Mouse (Mus musculus): ENCODE results near the gene Hes1. TPM values are rescaled to one million over a fixed set of nuclear protein-coding genes. Genes with fewer than 3 reads are reported as not detected.
A peak's percentile ranks its signal among the peaks of the same experiment; 100 is the strongest.

Gene Hes1
- total and polyA plus RNA-seq, 3 experiments, result 16.2 to 44.6 (median 21.4) TPM

- H3K27ac ChIP-seq, result no peak overlapping the region
- no peak overlapping the region for H3K4me3 ChIP-seq
- H3K4me1 ChIP-seq (ENCODE audit: control insufficient read depth, insufficient read depth, low read length), result peaks cover 5% of the 10 kb centered on the region
- intact Hi-C loops (cut with DNase I), result no loop called here
- H3K9ac ChIP-seq (ENCODE audit: low read depth, low read length), result no peak overlapping the region
- H3K79me2 ChIP-seq (replicated peaks; ENCODE audit: control insufficient read depth, insufficient read depth, low read length), result no peaks in the 10 kb centered on the region
- TF ChIP-seq CTCF (IDR thresholded peaks at IDR 0.05), result no peak
- no peak for TF ChIP-seq EP300 (IDR thresholded peaks at IDR 0.05; ENCODE audit: insufficient read depth, low read depth, low read length)
- no peaks in the 10 kb centered on the region for H3K27me3 ChIP-seq (ENCODE audit: control insufficient read depth, insufficient read depth, low read length)
- no peaks in the 10 kb centered on the region for H3K36me3 ChIP-seq (ENCODE audit: control insufficient read depth, insufficient read depth, low read length)
- WGBS, result 34% methylated on average over 6 of the region's 6 CpGs
- DNase-seq, result peak in 1 of 2 experiments; percentile 30
Measured at GRCm38 (mm10) chr16:30034521-30034920, 29.7 kb upstream of the Hes1 start.

- Histone ChIP-seq H3K4me3 (no peak overlapping the region), H3K27ac (no peak overlapping the region), H3K9ac (ENCODE audit: low read depth, low read length) (no peak overlapping the region), H3K4me1 (ENCODE audit: control insufficient read depth, insufficient read depth, low read length) (peaks cover 5% of the 10 kb centered on the region), H3K79me2 (replicated peaks; ENCODE audit: control insufficient read depth, insufficient read depth, low read length) (no peaks in the 10 kb centered on the region), H3K36me3 (ENCODE audit: control insufficient read depth, insufficient read depth, low read length) (no peaks in the 10 kb centered on the region), H3K27me3 (ENCODE audit: control insufficient read depth, insufficient read depth, low read length) (no peaks in the 10 kb centered on the region)
- DNase-seq, result no peak
- WGBS, result 42% methylated on average over 5 of the region's 5 CpGs
- TF ChIP-seq POLR2A (IDR thresholded peaks at IDR 0.05; ENCODE audit: insufficient read depth, low read depth, low read length) (no peak), EP300 (IDR thresholded peaks at IDR 0.05; ENCODE audit: insufficient read depth, low read depth, low read length) (no peak), CTCF (IDR thresholded peaks at IDR 0.05) (no peak)
- intact Hi-C loops (cut with DNase I), result no loop called here
Measured at GRCm38 (mm10) chr16:30034979-30035440, 29.2 kb upstream of the Hes1 start.

- H3K27me3 ChIP-seq (ENCODE audit: control insufficient read depth, insufficient read depth, low read length), result no peaks in the 10 kb centered on the region
- TF ChIP-seq CTCF (IDR thresholded peaks at IDR 0.05) (no peak), EP300 (IDR thresholded peaks at IDR 0.05; ENCODE audit: insufficient read depth, low read depth, low read length) (no peak), POLR2A (IDR thresholded peaks at IDR 0.05; ENCODE audit: insufficient read depth, low read depth, low read length) (no peak)
- H3K36me3 ChIP-seq (ENCODE audit: control insufficient read depth, insufficient read depth, low read length), result no peaks in the 10 kb centered on the region
- H3K4me1 ChIP-seq (ENCODE audit: control insufficient read depth, insufficient read depth, low read length), result peaks cover 5% of the 10 kb centered on the region
- H3K4me3 ChIP-seq, result no peak overlapping the region
- 95% methylated on average over 3 of the region's 3 CpGs for WGBS
- H3K9ac ChIP-seq (ENCODE audit: low read depth, low read length), result no peak overlapping the region
- no peak overlapping the region for H3K27ac ChIP-seq
- no peak for DNase-seq
- intact Hi-C loops (cut with DNase I), result no loop called here
- H3K79me2 ChIP-seq (replicated peaks; ENCODE audit: control insufficient read depth, insufficient read depth, low read length), result no peaks in the 10 kb centered on the region
Measured at GRCm38 (mm10) chr16:30036104-30036503, 28.1 kb upstream of the Hes1 start.

- Histone ChIP-seq H3K36me3 (ENCODE audit: control insufficient read depth, insufficient read depth, low read length) (no peaks in the 10 kb centered on the region), H3K27ac (no peak overlapping the region), H3K27me3 (ENCODE audit: control insufficient read depth, insufficient read depth, low read length) (no peaks in the 10 kb centered on the region), H3K79me2 (replicated peaks; ENCODE audit: control insufficient read depth, insufficient read depth, low read length) (no peaks in the 10 kb centered on the region), H3K4me3 (no peak overlapping the region), H3K4me1 (ENCODE audit: control insufficient read depth, insufficient read depth, low read length) (peaks cover 5% of the 10 kb centered on the region), H3K9ac (ENCODE audit: low read depth, low read length) (no peak overlapping the region)
- intact Hi-C loops (cut with DNase I), result no loop called here
- WGBS, result 64% methylated on average over 16 of the region's 17 CpGs
- DNase-seq, result peak in 1 of 2 experiments; percentile 64
- TF ChIP-seq EP300 (IDR thresholded peaks at IDR 0.05; ENCODE audit: insufficient read depth, low read depth, low read length), result no peak
- TF ChIP-seq POLR2A (IDR thresholded peaks at IDR 0.05; ENCODE audit: insufficient read depth, low read depth, low read length), result no peak
- TF ChIP-seq CTCF (IDR thresholded peaks at IDR 0.05), result no peak
Measured at GRCm38 (mm10) chr16:30038663-30039593, 25.3 kb upstream of the Hes1 start.

GRCm38 (mm10) chr16:30039841-30040240 is 24.3 kb upstream of the Hes1 start:
- no peaks in the 10 kb centered on the region for H3K4me1 ChIP-seq (ENCODE audit: control insufficient read depth, insufficient read depth, low read length)
- intact Hi-C loops (cut with DNase I), result no loop called here
- TF ChIP-seq EP300 (IDR thresholded peaks at IDR 0.05; ENCODE audit: insufficient read depth, low read depth, low read length) (no peak), POLR2A (IDR thresholded peaks at IDR 0.05; ENCODE audit: insufficient read depth, low read depth, low read length) (no peak), CTCF (IDR thresholded peaks at IDR 0.05) (no peak)
- H3K9ac ChIP-seq (ENCODE audit: low read depth, low read length), result no peak overlapping the region
- no peaks in the 10 kb centered on the region for H3K79me2 ChIP-seq (replicated peaks; ENCODE audit: control insufficient read depth, insufficient read depth, low read length)
- WGBS, result 89% methylated on average over 2 of the region's 2 CpGs
- no peak overlapping the region for H3K27ac ChIP-seq
- H3K4me3 ChIP-seq, result no peak overlapping the region
- no peaks in the 10 kb centered on the region for H3K27me3 ChIP-seq (ENCODE audit: control insufficient read depth, insufficient read depth, low read length)
- no peak for DNase-seq
- H3K36me3 ChIP-seq (ENCODE audit: control insufficient read depth, insufficient read depth, low read length), result no peaks in the 10 kb centered on the region

GRCm38 (mm10) chr16:30042859-30043258 is 21.3 kb upstream of the Hes1 start:
- Histone ChIP-seq H3K4me3 (no peak overlapping the region), H3K36me3 (ENCODE audit: control insufficient read depth, insufficient read depth, low read length) (no peaks in the 10 kb centered on the region), H3K27me3 (ENCODE audit: control insufficient read depth, insufficient read depth, low read length) (no peaks in the 10 kb centered on the region), H3K9ac (ENCODE audit: low read depth, low read length) (no peak overlapping the region), H3K79me2 (replicated peaks; ENCODE audit: control insufficient read depth, insufficient read depth, low read length) (no peaks in the 10 kb centered on the region), H3K27ac (no peak overlapping the region), H3K4me1 (ENCODE audit: control insufficient read depth, insufficient read depth, low read length) (peaks cover 2% of the 10 kb centered on the region)
- no peak for TF ChIP-seq EP300 (IDR thresholded peaks at IDR 0.05; ENCODE audit: insufficient read depth, low read depth, low read length)
- TF ChIP-seq CTCF (IDR thresholded peaks at IDR 0.05), result no peak
- no peak for TF ChIP-seq POLR2A (IDR thresholded peaks at IDR 0.05; ENCODE audit: insufficient read depth, low read depth, low read length)
- intact Hi-C loops (cut with DNase I), result no loop called here
- WGBS, result 80% methylated on average over 4 of the region's 4 CpGs
- no peak for DNase-seq
